Mouse (Mus musculus) erythroblast, embryonic 14.5 days (primary cell): Measurements from ENCODE around the gene Stat6.

Source experiments
- GATA1 ChIP-seq: IDR thresholded peaks from 2 replicates; pipeline ENCODE4 v1.6.1; 2012; ENCODE audit warnings: low read length, inconsistent platforms, mixed read lengths
- TAL1 ChIP-seq: IDR thresholded peaks from 3 replicates; pipeline ENCODE4 v1.6.1; 2012; ENCODE audit warnings: low read length, inconsistent platforms, mixed read lengths

GRCm38 (mm10) chr10:127670185-127670584 is 27.4 kb downstream of the Stat6 start:
- no peak for TF ChIP-seq TAL1
- TF ChIP-seq GATA1, result no peak
